Mouse (Mus musculus) bone marrow, adult 2 months (tissue): ENCODE results near the gene Ahcyl2. TPM values are rescaled to one million over a fixed set of nuclear protein-coding genes. Genes with fewer than 3 reads are reported as not detected.

ENCODE experiments used
- H3K27ac ChIP-seq: fragments of 200-500 bp; 2 replicates; pipeline ENCODE4 v1.5.1; 2012; ENCODE audit warnings: low read depth, mild to moderate bottlenecking, control low read depth, inconsistent platforms, low read length; ENCODE audit not compliant: control insufficient read depth, poor library complexity, insufficient read depth
- H3K4me1 ChIP-seq: fragments of 200-500 bp; 2 replicates; pipeline ENCODE4 v1.6.1; 2011; ENCODE audit warnings: low read length; ENCODE audit not compliant: control insufficient read depth, insufficient read depth
- H3K4me3 ChIP-seq: fragments of 200-500 bp; replicated peaks from 2 replicates; pipeline ENCODE3; 2011; ENCODE audit warnings: mild to moderate bottlenecking, low read depth, low read length, control low read depth; ENCODE audit not compliant: control insufficient read depth
- CTCF ChIP-seq: fragments of 200-500 bp; IDR thresholded peaks from 2 replicates; pipeline ENCODE4 v1.5.1; 2011; ENCODE audit warnings: low read length, control low read depth; ENCODE audit not compliant: control insufficient read depth, insufficient read depth
- POLR2A ChIP-seq: fragments of 200-500 bp; IDR thresholded peaks from 2 replicates; pipeline ENCODE4 v1.6.1; 2011; ENCODE audit warnings: low read depth, mild to moderate bottlenecking, control low read depth, low read length, borderline replicate concordance; ENCODE audit not compliant: control insufficient read depth
- WGBS: fragments of 180-500 bp; shearing (Covaris S2); methylation state at CpG from one replicate; pipeline ENCODE4 v1.1.7; 2018; 5-methylcytosine and 5-hydroxymethylcytosine counted together
- polyA plus RNA-seq: library from polyadenylated mRNA; stranded (reverse); fragments of >200 nt; gene quantifications from 2 replicates; pipeline ENCODE4 v1.2.4, GENCODE M21; 2011; ENCODE audit warnings: low replicate concordance; ENCODE audit not compliant: missing spikeins, insufficient read depth, insufficient read length

Ahcyl2 gene
- polyA plus RNA-seq, 1 experiment = 13.9 TPM

DNA sequence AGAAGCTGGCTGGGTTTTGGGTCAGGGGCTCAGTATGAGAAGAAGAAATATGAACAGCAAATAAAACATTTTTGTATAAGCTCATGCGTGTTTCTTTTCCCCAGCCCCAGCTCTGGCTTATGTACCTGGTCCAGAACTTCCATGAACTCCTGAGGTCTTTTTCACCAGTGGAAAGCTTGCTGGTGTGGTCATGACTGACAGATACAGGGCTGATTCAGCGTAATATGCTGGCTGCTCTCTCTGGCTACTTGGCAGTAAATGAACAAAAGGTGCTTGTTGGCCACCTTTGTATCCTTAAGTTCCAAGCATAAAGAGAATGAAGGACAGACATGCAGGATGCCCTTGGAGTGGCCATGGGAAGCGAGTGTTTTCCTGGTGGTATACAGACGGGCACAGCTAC lies 6.5 kb upstream of the Ahcyl2 start:
- no peaks in the 10 kb centered on the region for H3K4me1 ChIP-seq
- no peak overlapping the region for H3K4me3 ChIP-seq
- no peak overlapping the region for H3K27ac ChIP-seq
- no peak for TF ChIP-seq POLR2A
- 77% methylated on average over 4 of the region's 4 CpGs for WGBS

DNA sequence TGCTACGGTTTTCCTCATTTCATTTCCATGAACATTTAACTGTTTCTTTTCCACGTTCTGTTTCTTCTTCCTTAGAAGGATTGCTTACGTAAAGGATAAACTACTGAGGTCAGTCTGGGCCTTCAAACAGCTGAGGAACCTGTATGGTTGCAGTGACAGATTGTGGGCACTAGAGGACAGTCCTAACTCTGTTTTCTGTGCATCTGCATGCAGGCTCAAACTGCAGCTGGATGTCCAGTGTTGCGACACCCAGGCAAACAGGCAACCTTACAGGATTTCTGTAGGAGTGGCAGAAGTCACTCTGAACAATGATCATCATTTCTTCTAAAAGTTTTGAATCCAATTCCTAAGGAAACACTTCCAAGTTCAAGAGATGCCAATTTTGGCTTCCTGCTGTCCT lies 5.3 kb upstream of the Ahcyl2 start:
- H3K27ac ChIP-seq = no peak overlapping the region
- no peaks in the 10 kb centered on the region for H3K4me1 ChIP-seq
- WGBS = 58% methylated on average over 4 of the region's 4 CpGs
- TF ChIP-seq CTCF (peak; percentile 44), POLR2A (no peak)
- H3K4me3 ChIP-seq = no peak overlapping the region

DNA sequence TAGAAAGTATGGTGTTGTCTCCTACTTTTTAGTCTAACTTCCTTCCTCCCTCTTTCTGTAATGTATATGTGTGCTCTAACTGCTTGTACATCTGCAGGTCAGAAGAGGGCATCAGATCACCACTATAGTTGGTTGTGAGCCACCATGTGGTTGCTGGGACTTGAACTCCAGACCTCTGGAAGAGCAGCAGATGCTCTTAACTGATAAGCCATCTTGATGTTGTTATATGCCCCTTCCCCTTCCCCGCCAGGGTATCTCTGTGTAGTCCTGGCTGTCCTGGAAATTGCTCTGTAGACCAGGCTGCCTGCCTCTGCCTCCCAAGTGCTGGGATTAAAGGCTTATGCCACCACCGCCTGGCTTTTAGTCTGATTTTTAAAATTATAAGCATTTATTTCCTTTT lies 937 bp upstream of the Ahcyl2 start:
- WGBS = 86% methylated on average over 2 of the region's 2 CpGs
- TF ChIP-seq POLR2A (no peak), CTCF (no peak)
- H3K4me1 ChIP-seq = no peaks in the 10 kb centered on the region
- H3K27ac ChIP-seq = no peak overlapping the region
- H3K4me3 ChIP-seq = no peak overlapping the region

DNA sequence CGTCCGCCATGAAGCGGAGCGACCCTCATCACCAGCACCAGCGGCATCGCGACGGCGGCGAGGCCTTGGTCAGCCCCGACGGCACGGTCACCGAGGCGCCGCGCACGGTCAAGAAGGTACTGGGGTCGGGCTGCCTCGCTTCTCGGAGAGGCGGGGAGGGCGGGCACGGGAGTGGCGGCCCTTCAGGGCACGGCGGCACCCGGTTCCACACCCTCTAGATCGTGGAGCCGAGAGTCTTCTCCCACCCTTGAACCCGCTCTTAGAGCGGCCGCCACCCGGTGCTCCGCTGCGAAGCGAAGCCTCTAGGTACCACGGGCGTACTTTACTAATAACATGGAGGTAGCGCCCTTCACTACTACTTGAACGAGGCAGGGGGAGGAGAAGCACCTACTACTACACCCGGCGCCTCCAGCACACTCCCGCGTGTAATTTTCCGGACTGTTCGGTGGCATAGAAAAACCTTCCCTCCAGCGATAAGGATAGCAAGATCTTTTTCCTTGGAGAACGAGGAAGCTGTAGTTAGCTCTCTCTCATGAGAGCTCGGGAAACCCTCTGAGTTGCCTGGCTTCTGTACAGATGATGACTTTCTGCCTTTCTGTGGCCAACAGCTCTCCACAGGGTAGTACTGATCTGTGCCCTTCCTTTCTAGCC lies 1.1 kb downstream of the Ahcyl2 start:
- Histone ChIP-seq H3K4me3 (peak overlapping the region; percentile 95), H3K27ac (peak overlapping the region; percentile 69), H3K4me1 (no peaks in the 10 kb centered on the region)
- under 1% methylated on average over 50 of the region's 50 CpGs for WGBS
- TF ChIP-seq POLR2A (no peak), CTCF (no peak)

DNA sequence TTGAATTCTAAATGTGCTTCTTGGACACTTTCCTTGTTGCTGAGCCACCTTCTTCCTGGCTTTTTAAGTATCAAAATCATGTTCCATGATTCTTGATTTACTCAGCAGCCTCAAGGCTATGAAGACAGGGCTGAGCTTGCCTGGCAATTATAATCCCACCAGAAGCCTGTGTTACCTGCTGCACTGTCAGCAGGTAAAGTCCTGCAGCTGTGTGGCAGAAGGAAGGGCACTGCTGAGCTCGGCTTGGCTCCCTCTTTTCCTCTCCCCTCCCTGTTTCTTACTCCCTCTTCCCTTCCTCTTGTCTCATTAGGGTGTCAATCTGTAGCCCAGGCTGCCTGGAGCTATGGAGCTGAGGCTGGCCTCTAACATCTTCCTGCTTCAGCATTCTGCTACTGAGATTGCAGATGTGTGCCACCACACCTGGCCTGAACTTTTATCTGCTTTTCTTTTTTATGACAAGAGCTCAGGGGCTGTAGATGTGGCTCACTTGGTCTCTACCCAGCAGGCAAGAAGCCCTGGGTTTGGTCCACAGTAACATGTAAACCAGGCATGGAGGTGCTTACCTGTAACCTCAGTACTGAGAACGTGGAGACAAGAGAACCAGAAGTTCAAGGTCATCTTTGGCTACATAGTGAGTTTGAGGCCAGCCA lies 3.0 kb downstream of the Ahcyl2 start:
- Histone ChIP-seq H3K27ac (no peak overlapping the region), H3K4me1 (no peaks in the 10 kb centered on the region), H3K4me3 (no peak overlapping the region)
- no peak for TF ChIP-seq POLR2A
- no peak for TF ChIP-seq CTCF
- WGBS = 76% methylated on average over 2 of the region's 2 CpGs

- no peak for TF ChIP-seq POLR2A
- TF ChIP-seq CTCF = no peak
- H3K4me3 ChIP-seq = no peak overlapping the region
- H3K27ac ChIP-seq = no peak overlapping the region
- no peaks in the 10 kb centered on the region for H3K4me1 ChIP-seq
- 89% methylated on average over 3 of the region's 3 CpGs for WGBS
Measured at GRCm38 (mm10) chr6:29772236-29772635, 4.4 kb downstream of the Ahcyl2 start.

DNA sequence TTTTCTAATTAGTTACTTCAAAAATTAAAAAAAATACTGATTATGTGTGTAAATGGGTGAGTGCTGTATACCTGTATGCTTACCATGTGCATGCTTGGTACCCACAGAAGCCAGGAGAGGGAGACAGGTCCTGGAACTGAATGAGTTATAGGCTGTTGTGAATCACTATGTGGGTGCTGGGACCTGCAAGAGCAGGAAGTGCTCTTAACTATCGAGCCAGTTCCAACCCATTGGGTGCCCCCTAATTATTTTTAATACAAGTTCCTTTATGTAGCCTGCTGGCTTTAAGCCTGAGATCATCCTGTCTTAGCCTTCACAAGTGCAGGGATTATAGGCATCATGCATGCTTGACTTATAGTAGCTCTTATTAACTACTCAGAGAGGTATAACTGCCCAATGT lies 6.3 kb downstream of the Ahcyl2 start:
- H3K27ac ChIP-seq = no peak overlapping the region
- no peak for TF ChIP-seq POLR2A
- no peak for TF ChIP-seq CTCF
- H3K4me3 ChIP-seq = no peak overlapping the region
- no peaks in the 10 kb centered on the region for H3K4me1 ChIP-seq
- WGBS = 66% methylated on average over 1 of the region's 1 CpGs

- no peak overlapping the region for H3K27ac ChIP-seq
- no peak overlapping the region for H3K4me3 ChIP-seq
- no peaks in the 10 kb centered on the region for H3K4me1 ChIP-seq
- 95% methylated on average over 1 of the region's 1 CpGs for WGBS
- TF ChIP-seq POLR2A (no peak), CTCF (no peak)
Measured at GRCm38 (mm10) chr6:29775609-29776008, 7.8 kb downstream of the Ahcyl2 start.

GRCm38 (mm10) chr6:29776542-29777237 lies 8.9 kb downstream of the Ahcyl2 start:
- H3K27ac ChIP-seq = no peak overlapping the region

More at GRCm38 (mm10) chr6:29776542-29777237, 8.9 kb downstream of the Ahcyl2 start:
- H3K4me3 ChIP-seq = no peak overlapping the region
- TF ChIP-seq POLR2A = no peak
- TF ChIP-seq CTCF = no peak
- WGBS = 50% methylated on average over 4 of the region's 4 CpGs
- no peaks in the 10 kb centered on the region for H3K4me1 ChIP-seq
